Mouse (Mus musculus) liver, adult 2 months (tissue): ENCODE results near the gene Ankrd44.

Experiments
- CTCF ChIP-seq: fragments of 200-500 bp; IDR thresholded peaks from 2 replicates; pipeline ENCODE4 v1.5.1; 2011; ENCODE audit warnings: low read depth, low read length, control low read depth
- POLR2A ChIP-seq: fragments of 200-500 bp; IDR thresholded peaks from 2 replicates; pipeline ENCODE4 v1.6.1; 2011; ENCODE audit warnings: low read length, control low read depth; ENCODE audit not compliant: insufficient read depth; ENCODE audit errors: extremely low read depth

GRCm38 (mm10) chr1:54802703-54803102, 123.5 kb downstream of the Ankrd44 start:
- TF ChIP-seq CTCF, result no peak
- TF ChIP-seq POLR2A, result no peak
